Mouse (Mus musculus): ENCODE measurements at regions not wholly inside any gene's neighbourhood (a gene's known extent, or its start where the extent isn't known, plus 50 kb on each side); places are given as distances from the start of the nearest gene placed in this dataset.

DNA sequence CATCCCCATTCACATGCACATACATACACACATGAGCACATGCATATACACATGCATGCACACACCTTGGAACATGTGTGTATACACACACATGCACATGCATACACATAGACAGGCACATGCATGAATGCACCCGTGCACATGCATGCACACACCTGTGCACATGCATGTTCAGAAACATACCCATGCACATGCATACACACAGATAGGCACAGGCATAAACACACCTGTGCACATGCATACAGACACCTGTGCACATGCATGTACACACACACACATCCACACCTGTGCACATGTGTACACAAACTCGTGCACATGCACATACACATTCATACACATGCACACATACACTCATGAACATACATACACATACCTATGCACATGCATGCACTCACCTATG, 50.9 kb upstream of the Cyyr1 start:
- TF ChIP-seq EP300 (IDR thresholded peaks at IDR 0.05; ENCODE audit: low read depth) (no peak), CTCF (IDR thresholded peaks at IDR 0.05; ENCODE audit: low read depth) (no peak)
- Histone ChIP-seq H3K4me1 (replicated peaks; ENCODE audit: control insufficient read depth in 2 of 2, insufficient read depth in 2 of 2, low read length in 1 of 2) (no peaks in the 10 kb centered on the region), H3K27me3 (ENCODE audit: control insufficient read depth, insufficient read depth, low read length) (no peaks in the 10 kb centered on the region), H3K4me3 (ENCODE audit: insufficient read depth in 1 of 2, low read depth in 2 of 2, low read length in 2 of 2) (no peak overlapping the region), H3K4me2 (ENCODE audit: low read depth) (no peak overlapping the region), H3K9ac (replicated peaks) (no peak overlapping the region), H3K36me3 (replicated peaks; ENCODE audit: control insufficient read depth, insufficient read depth, low read depth) (no peaks in the 10 kb centered on the region), H3K9me3 (ENCODE audit: control insufficient read depth, low read length) (no peaks in the 10 kb centered on the region; the same call in 1 of the 2 replicates), H3K27ac (no peak overlapping the region)
- WGBS (ENCODE audit: insufficient replicate concordance) = 29% methylated on average over 2 of the region's 2 CpGs
- ATAC-seq (ENCODE audit: insufficient read depth) (no peak), DNase-seq (ENCODE audit: low read depth in 3 of 3, low spot score in 3 of 3) (no peak)

Measured in liver, embryonic 14.5 days (tissue).